8 mouse cellular contexts compared by ENCODE assay signal in the genomic region with DNA sequence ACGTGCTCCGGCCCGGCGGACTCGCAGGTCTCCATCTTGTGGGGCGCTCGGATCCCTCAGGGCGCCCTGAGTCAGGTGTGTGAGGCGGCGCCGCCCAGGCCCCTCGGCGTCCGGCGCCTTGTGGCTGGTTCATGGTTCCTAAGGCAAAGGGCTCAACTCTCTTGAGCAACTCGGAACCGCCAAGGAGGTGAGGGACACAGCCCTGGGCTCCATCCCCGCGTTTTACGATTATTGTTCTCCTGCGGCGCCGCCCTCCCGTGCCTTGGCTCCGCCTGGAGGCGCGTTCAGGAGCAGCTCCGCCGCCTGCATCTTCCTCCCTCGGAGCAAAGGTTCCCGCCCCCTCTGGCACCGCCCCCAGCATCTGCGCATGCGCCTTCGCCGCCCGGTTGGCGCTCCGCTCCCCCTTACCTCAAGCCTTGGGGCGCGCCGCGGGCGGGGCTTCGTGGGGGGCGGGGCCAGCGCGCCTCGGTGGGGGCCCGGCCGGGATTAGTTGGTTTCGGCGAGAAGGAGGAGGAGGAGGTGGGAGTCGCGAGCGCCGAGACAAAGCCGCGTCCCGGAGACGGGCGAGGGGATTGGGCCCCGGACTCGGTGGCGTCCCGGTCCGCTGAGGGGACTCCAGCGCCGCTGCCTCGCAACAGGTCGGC. TPM values are rescaled to one million over a fixed set of nuclear protein-coding genes. Genes with fewer than 3 reads are reported as not detected.
A peak's percentile ranks its signal among the peaks of the same experiment; 100 is the strongest.
DNase-seq lines count a peak whose midpoint lies in the region; ATAC-seq and TF ChIP-seq lines count a peak whose summit lies in the region.

TSS of gene Trp53bp2 (plus strand) at position 489 of the 644 bp plus-strand sequence.

- H3K4me3 ChIP-seq in CH12.LX (replicated peaks in 1 of 3; ENCODE audit: low read depth in 2 of 3, low read length in 2 of 3, poor library complexity in 1 of 3): peak within 1 kb of the TSS; percentile 62 to 93 (median 73)
- H3K4me3 ChIP-seq in forebrain, embryonic 12.5 days (replicated peaks): peak within 1 kb of the TSS; percentile 84
- H3K4me3 ChIP-seq in heart, postnatal 0 days (ENCODE audit: low read depth, low read length): peak within 1 kb of the TSS; percentile 86
- H3K4me3 ChIP-seq in liver, embryonic 16.5 days (ENCODE audit: low read depth, low read length): peak within 1 kb of the TSS; percentile 93
- H3K4me3 ChIP-seq in neural tube, embryonic 13.5 days: peak within 1 kb of the TSS; percentile 84
- peak within 1 kb of the TSS; percentile 88 for H3K4me3 ChIP-seq in testis, adult 2 months (ENCODE audit: control insufficient read depth, low read depth, low read length)

- peak in 1 of 2 experiments; percentile 29; a peak in 2 of 4 replicates for TF ChIP-seq CTCF in CH12.LX (conservative IDR thresholded peaks at IDR 0.05 in 1 of 2, IDR thresholded peaks at IDR 0.05 in 1 of 2; ENCODE audit: low read depth in 2 of 2, low read length in 2 of 2)
- peak; percentile 49 for TF ChIP-seq CTCF in heart, postnatal 0 days (IDR thresholded peaks at IDR 0.05; ENCODE audit: low read depth)
- no peak for TF ChIP-seq CTCF in testis, adult 2 months (IDR thresholded peaks at IDR 0.05; ENCODE audit: control insufficient read depth, insufficient read depth, insufficient replicate concordance, low read depth, low read length)

- in situ Hi-C loops in CH12.LX (cut with MboI; ENCODE audit: low pct_ligation_motif_present, low pct_unique_long_range_greater_than_20kb, low sequenced_read_pairs): no loop called here

- peak; percentile 96 for ATAC-seq in forebrain, embryonic 12.5 days (ENCODE audit: low FRiP score)
- peak; percentile 97 for ATAC-seq in heart, postnatal 0 days (ENCODE audit: insufficient read depth, low read depth)
- ATAC-seq in liver, embryonic 16.5 days (ENCODE audit: low read depth): peak; percentile 92
- peak; percentile 97 for ATAC-seq in neural tube, embryonic 13.5 days (ENCODE audit: low read depth)

- 0% methylated on average over 59 of the region's 71 CpGs for WGBS in forebrain, embryonic 12.5 days
- under 1% methylated on average over 66 of the region's 71 CpGs for WGBS in heart, postnatal 0 days
- WGBS in liver, embryonic 16.5 days (ENCODE audit: insufficient replicate concordance): under 1% methylated on average over 71 of the region's 71 CpGs
- under 1% methylated on average over 71 of the region's 71 CpGs for WGBS in neural tube, embryonic 13.5 days

- H3K27ac ChIP-seq in CH12.LX (ENCODE audit: insufficient read depth, low read depth): no peak within 1 kb of the TSS
- peak within 1 kb of the TSS; percentile 96 for H3K27ac ChIP-seq in forebrain, embryonic 12.5 days
- peak within 1 kb of the TSS; percentile 90 for H3K27ac ChIP-seq in heart, postnatal 0 days (ENCODE audit: low read depth)
- peak within 1 kb of the TSS; percentile 78 for H3K27ac ChIP-seq in liver, embryonic 16.5 days (ENCODE audit: low read length)
- peak within 1 kb of the TSS; percentile 97 for H3K27ac ChIP-seq in neural tube, embryonic 13.5 days (replicated peaks)
- H3K27ac ChIP-seq in testis, adult 2 months (ENCODE audit: control insufficient read depth, insufficient read depth, low read depth, low read length): peak within 1 kb of the TSS; percentile 69

- no peaks in the 10 kb centered on the region for H3K9me3 ChIP-seq in CH12.LX (replicated peaks; ENCODE audit: low read length)
- no peaks in the 10 kb centered on the region for H3K9me3 ChIP-seq in forebrain, embryonic 12.5 days
- H3K9me3 ChIP-seq in heart, postnatal 0 days (replicated peaks; ENCODE audit: control insufficient read depth, low read length): no peaks in the 10 kb centered on the region
- no peaks in the 10 kb centered on the region for H3K9me3 ChIP-seq in liver, embryonic 16.5 days (replicated peaks; ENCODE audit: control insufficient read depth, low read length)
- H3K9me3 ChIP-seq in neural tube, embryonic 13.5 days: no peaks in the 10 kb centered on the region

- no peaks in the 10 kb centered on the region for H3K36me3 ChIP-seq in CH12.LX (replicated peaks in 1 of 2; ENCODE audit: control insufficient read depth in 1 of 2, insufficient read depth in 1 of 2, low read length in 1 of 2)
- H3K36me3 ChIP-seq in forebrain, embryonic 12.5 days (replicated peaks): no peaks in the 10 kb centered on the region
- no peaks in the 10 kb centered on the region for H3K36me3 ChIP-seq in heart, postnatal 0 days (replicated peaks; ENCODE audit: control insufficient read depth, insufficient read depth, low read length)
- no peaks in the 10 kb centered on the region for H3K36me3 ChIP-seq in liver, embryonic 16.5 days (ENCODE audit: control insufficient read depth, insufficient read depth)
- H3K36me3 ChIP-seq in neural tube, embryonic 13.5 days: no peaks in the 10 kb centered on the region
- H3K36me3 ChIP-seq in testis, adult 2 months (ENCODE audit: control insufficient read depth, insufficient read depth, low read length): no peaks in the 10 kb centered on the region

- peaks cover 2% of the 10 kb centered on the region for H3K27me3 ChIP-seq in CH12.LX (replicated peaks)
- no peaks in the 10 kb centered on the region for H3K27me3 ChIP-seq in forebrain, embryonic 12.5 days
- H3K27me3 ChIP-seq in heart, postnatal 0 days (ENCODE audit: control insufficient read depth, insufficient read depth, low read length): no peaks in the 10 kb centered on the region
- H3K27me3 ChIP-seq in liver, embryonic 16.5 days (ENCODE audit: control insufficient read depth, insufficient read depth, low read depth, low read length): no peaks in the 10 kb centered on the region
- no peaks in the 10 kb centered on the region for H3K27me3 ChIP-seq in neural tube, embryonic 13.5 days
- H3K27me3 ChIP-seq in testis, adult 2 months (ENCODE audit: control insufficient read depth, insufficient read depth, low read length): no peaks in the 10 kb centered on the region

- DNase-seq in CH12.LX (ENCODE audit: extremely low read depth): peak; percentile 94
- peak; percentile 96 for DNase-seq in c-Kit-positive CD71-positive TER-119-negative erythroid progenitor cells, embryonic 14.5 days (ENCODE audit: low read depth)
- DNase-seq in heart, postnatal 0 days (ENCODE audit: low spot score): peak; percentile 97
- peak; percentile 99 to 100 for DNase-seq in kidney, postnatal 4 days

- H3K9ac ChIP-seq in CH12.LX (ENCODE audit: insufficient read depth, low read depth): peak within 1 kb of the TSS; percentile 90
- peak within 1 kb of the TSS; percentile 92 for H3K9ac ChIP-seq in forebrain, embryonic 12.5 days
- peak within 1 kb of the TSS; percentile 94 for H3K9ac ChIP-seq in heart, postnatal 0 days (replicated peaks; ENCODE audit: low read depth, low read length)
- H3K9ac ChIP-seq in liver, embryonic 16.5 days (ENCODE audit: low read depth, low read length): peak within 1 kb of the TSS; percentile 89
- H3K9ac ChIP-seq in neural tube, embryonic 13.5 days: peak within 1 kb of the TSS; percentile 92

- dilution Hi-C loops in CH12.LX (cut with MboI; ENCODE audit: extremely low pct_ligation_motif_present, extremely low pct_unique_long_range_greater_than_20kb, low sequenced_read_pairs): no loop called here

- TF ChIP-seq RAD21 in CH12.LX (IDR thresholded peaks at IDR 0.05; ENCODE audit: low read depth, low read length): no peak

- TF ChIP-seq POLR2A in CH12.LX (IDR thresholded peaks at IDR 0.05; ENCODE audit: low read depth, low read length): peak; percentile 83
- TF ChIP-seq POLR2A in testis, adult 2 months (IDR thresholded peaks at IDR 0.05; ENCODE audit: control insufficient read depth, low read depth, low read length): peak; percentile 83

- no peak for TF ChIP-seq EP300 in CH12.LX (IDR thresholded peaks at IDR 0.05; ENCODE audit: low read length)
- TF ChIP-seq EP300 in heart, postnatal 0 days (IDR thresholded peaks at IDR 0.05; ENCODE audit: low read depth): 0 out of 2 replicates have a peak, but pooled peaks have one; percentile 32

- H3K4me1 ChIP-seq in CH12.LX (ENCODE audit: control insufficient read depth in 1 of 2, insufficient read depth in 2 of 2): peaks cover 9 to 21% of the 10 kb centered on the region in 2 experiments
- peaks cover 32% of the 10 kb centered on the region for H3K4me1 ChIP-seq in forebrain, embryonic 12.5 days
- H3K4me1 ChIP-seq in heart, postnatal 0 days (ENCODE audit: control insufficient read depth, insufficient read depth): peaks cover 31% of the 10 kb centered on the region
- H3K4me1 ChIP-seq in liver, embryonic 16.5 days (ENCODE audit: control insufficient read depth, low read depth, low read length): peaks cover 16% of the 10 kb centered on the region
- H3K4me1 ChIP-seq in neural tube, embryonic 13.5 days (replicated peaks): peaks cover 44% of the 10 kb centered on the region
- peaks cover 3% of the 10 kb centered on the region; the same call in 1 of the 2 replicates for H3K4me1 ChIP-seq in testis, adult 2 months (ENCODE audit: control insufficient read depth, insufficient read depth, low read length)

- H3K79me2 ChIP-seq in CH12.LX (replicated peaks; ENCODE audit: control insufficient read depth, extremely low read depth, insufficient read depth, poor library complexity, severe bottlenecking): peaks cover under 1% of the 10 kb centered on the region; the same call in 1 of the 2 replicates

- peak within 1 kb of the TSS; percentile 94 for H3K4me2 ChIP-seq in CH12.LX (ENCODE audit: insufficient read depth, low read depth, poor library complexity, severe bottlenecking)
- H3K4me2 ChIP-seq in forebrain, embryonic 12.5 days: peak within 1 kb of the TSS; percentile 67
- peak within 1 kb of the TSS; percentile 93 for H3K4me2 ChIP-seq in heart, postnatal 0 days (ENCODE audit: low read depth, low read length)
- H3K4me2 ChIP-seq in liver, embryonic 16.5 days (ENCODE audit: low read depth, low read length): peak within 1 kb of the TSS; percentile 98
- H3K4me2 ChIP-seq in neural tube, embryonic 13.5 days: peak within 1 kb of the TSS; percentile 77

TF ChIP-seq in CH12.LX, 34 proteins besides CTCF, POLR2A, EP300 and RAD21 (continues in another document):
- TF ChIP-seq E2F4 (IDR thresholded peaks at IDR 0.05; ENCODE audit: insufficient replicate concordance, low read depth, low read length) (0 out of 2 replicates have a peak, but pooled peaks have one; percentile 37), ZMIZ1 (IDR thresholded peaks at IDR 0.05; ENCODE audit: low read depth, low read length) (peak; percentile 45), MAZ (IDR thresholded peaks at IDR 0.05; ENCODE audit: low read depth, low read length) (peak; percentile 76), NELFE (IDR thresholded peaks at IDR 0.05; ENCODE audit: low read depth, low read length) (peak; percentile 66; the same call in 1 of the 2 replicates)

RNA-seq across cellular contexts. Expression of gene Trp53bp2, which starts in this region (rescaled TPM):
- 2.6 and 2.9 TPM in 2 replicates for total RNA-seq in CH12.LX (2012; rRNA removed)
- total RNA-seq in CH12.LX (2014; rRNA removed): 1.4 and 1.8 TPM in 2 replicates
- polyA plus RNA-seq in CH12.LX (2012; ENCODE audit: insufficient read length, low read depth): 4.7 and 4.8 TPM in 2 replicates
- polyA plus RNA-seq in forebrain, embryonic 12.5 days (2016; fragmentation: Nextera tagmentation; extraction: Ambion mirVana): 32.5 and 35.4 TPM in 2 replicates
- total RNA-seq in heart, postnatal 0 days (2014; rRNA removed; ENCODE audit: low replicate concordance): 13.6 and 31.9 TPM in 2 replicates
- 7.4 and 8.3 TPM in 2 replicates for polyA plus RNA-seq in heart, postnatal 0 days (2015; fragmentation: Nextera tagmentation; extraction: Ambion mirVana)
- 3.5 and 4.4 TPM in 2 replicates for polyA plus RNA-seq in liver, embryonic 16.5 days (2015; fragmentation: Nextera tagmentation; extraction: Ambion mirVana)
- 21.1 and 24.9 TPM in 2 replicates for polyA plus RNA-seq in neural tube, embryonic 13.5 days (2015; fragmentation: Nextera tagmentation; extraction: Ambion mirVana)
- 4.5 and 4.6 TPM in 2 replicates for polyA plus RNA-seq in testis, adult 2 months (2012; rRNA removed)
